Mouse (Mus musculus) forebrain, embryonic 14.5 days (tissue): ENCODE results near the gene Etfbkmt. TPM values are rescaled to one million over a fixed set of nuclear protein-coding genes. Genes with fewer than 3 reads are reported as not detected.
"Not testable (repeated sequence)": the region's sequence is repeated elsewhere in the genome, so short reads cannot be mapped to it uniquely, and the experiment has no call there.

Experiments
- ATAC-seq: fragments of 200-750 bp; cut with Nextera tagmentation; 2 replicates; pipeline ENCODE4 v1.8.0; 2017; ENCODE audit warnings: mild to moderate bottlenecking, moderate library complexity
- DNase-seq: peaks from one replicate; pipeline ENCODE4 v3.0.0-alpha.2; 2015; ENCODE audit warnings: low spot score
- H3K27ac ChIP-seq: fragments of 300-500 bp; sonication (generic); 2 replicates; pipeline ENCODE4 v1.5.1; 2014; ENCODE audit warnings: low read depth, mild to moderate bottlenecking, control low read depth, low read length, moderate library complexity
- H3K27me3 ChIP-seq: fragments of 300-500 bp; sonication (generic); replicated peaks from 2 replicates; pipeline ENCODE4 v1.6.1; 2014; ENCODE audit warnings: low read length, control low read depth, mixed read lengths; ENCODE audit not compliant: control insufficient read depth, insufficient read depth
- H3K36me3 ChIP-seq: fragments of 300-500 bp; sonication (generic); 2 replicates; pipeline ENCODE4 v1.6.1; 2014; ENCODE audit warnings: low read length, control low read depth; ENCODE audit not compliant: control insufficient read depth, insufficient read depth
- H3K4me1 ChIP-seq: fragments of 300-500 bp; sonication (generic); 2 replicates; pipeline ENCODE4 v1.6.1; 2014; ENCODE audit warnings: antibody characterized with exemption, low read length, control low read depth; ENCODE audit not compliant: control insufficient read depth, insufficient read depth
- H3K4me2 ChIP-seq: fragments of 300-500 bp; sonication (generic); 2 replicates; pipeline ENCODE4 v1.6.1; 2014; ENCODE audit warnings: mild to moderate bottlenecking, control low read depth, low read length
- H3K4me3 ChIP-seq: fragments of 300-500 bp; sonication (generic); 2 replicates; pipeline ENCODE4 v1.5.1; 2014; ENCODE audit warnings: low read depth, low read length, control low read depth
- H3K9ac ChIP-seq: fragments of 300-500 bp; sonication (generic); 2 replicates; pipeline ENCODE4 v1.6.1; 2014; ENCODE audit warnings: mild to moderate bottlenecking, low read length, control low read depth, moderate library complexity
- H3K9me3 ChIP-seq: fragments of 300-500 bp; sonication (generic); replicated peaks from 2 replicates; pipeline ENCODE4 v1.6.1; 2016; ENCODE audit warnings: low read length, control low read depth, mixed read lengths; ENCODE audit not compliant: control insufficient read depth
- WGBS: fragments of 180-500 bp; shearing (Covaris S2); extraction: QIAGEN DNeasy Blood & Tissue Kit; methylation state at CpG from one replicate; pipeline ENCODE4 v1.1.7; 2014; 5-methylcytosine and 5-hydroxymethylcytosine counted together
- polyA plus RNA-seq: library from polyadenylated mRNA; unstranded; fragments of >200 nt; fragmentation: Nextera tagmentation; extraction: Ambion mirVana; gene quantifications from 2 replicates; pipeline ENCODE4 v1.2.1, GENCODE M21; 2014

Gene Etfbkmt
- polyA plus RNA-seq, 1 experiment from 2014 or later: 7.0 TPM

GRCm38 (mm10) chr6:149167672-149168071, 28.0 kb downstream of the Etfbkmt start:
- Histone ChIP-seq H3K9me3 (no peaks in the 10 kb centered on the region), H3K9ac (no peak overlapping the region), H3K27me3 (no peaks in the 10 kb centered on the region), H3K36me3 (peaks cover 36% of the 10 kb centered on the region), H3K4me1 (no peaks in the 10 kb centered on the region), H3K27ac (no peak overlapping the region), H3K4me2 (no peak overlapping the region), H3K4me3 (no peak overlapping the region)
- DNase-seq (no peak), ATAC-seq (no peak)
- WGBS: 100% methylated on average over 1 of the region's 1 CpGs

DNA sequence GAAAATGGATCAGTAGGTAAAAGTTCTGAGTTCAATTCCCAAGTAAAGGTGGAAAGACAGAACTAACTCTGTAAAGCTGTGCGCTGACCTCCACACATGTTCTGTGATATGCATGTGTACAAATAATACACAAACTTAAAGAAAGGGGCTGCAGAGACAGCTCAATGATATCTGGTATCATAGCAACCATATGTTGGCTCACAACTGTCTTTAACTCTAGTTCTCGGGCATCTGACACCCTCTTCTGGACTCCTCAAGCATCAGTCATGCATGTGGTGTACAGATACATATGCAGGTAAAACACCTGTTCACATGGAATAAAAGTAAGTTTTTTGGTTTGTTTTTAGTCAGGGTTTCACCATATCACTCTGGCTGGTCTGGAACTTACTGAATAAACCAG, 28.8 kb downstream of the Etfbkmt start:
- ATAC-seq: no peak
- H3K4me2 ChIP-seq: no peak overlapping the region
- no peak overlapping the region for H3K9ac ChIP-seq
- H3K27ac ChIP-seq: no peak overlapping the region
- no peaks in the 10 kb centered on the region for H3K4me1 ChIP-seq
- no peak overlapping the region for H3K4me3 ChIP-seq
- peaks cover 34% of the 10 kb centered on the region for H3K36me3 ChIP-seq
- no peaks in the 10 kb centered on the region for H3K27me3 ChIP-seq
- WGBS: 97% methylated on average over 2 of the region's 2 CpGs
- no peak for DNase-seq
- H3K9me3 ChIP-seq: no peaks in the 10 kb centered on the region

- not testable (repeated sequence) for H3K4me3 ChIP-seq, ATAC-seq, H3K27me3 ChIP-seq, H3K27ac ChIP-seq, H3K4me1 ChIP-seq, H3K9ac ChIP-seq, H3K4me2 ChIP-seq, H3K9me3 ChIP-seq, DNase-seq
- H3K36me3 ChIP-seq: peaks cover 38% of the 10 kb centered on the region
- WGBS: 95% methylated on average over 4 of the region's 4 CpGs
Observed at GRCm38 (mm10) chr6:149169965-149170364, 30.3 kb downstream of the Etfbkmt start.

- Histone ChIP-seq H3K4me1 (no peaks in the 10 kb centered on the region), H3K27ac (no peak overlapping the region), H3K4me3 (no peak overlapping the region), H3K9me3 (peaks cover 7% of the 10 kb centered on the region; the same call in 1 of the 2 replicates), H3K9ac (no peak overlapping the region), H3K36me3 (peaks cover 55% of the 10 kb centered on the region), H3K4me2 (no peak overlapping the region), H3K27me3 (no peaks in the 10 kb centered on the region)
- 84% methylated on average over 4 of the region's 4 CpGs for WGBS
- ATAC-seq (no peak), DNase-seq (no peak)
Observed at GRCm38 (mm10) chr6:149173831-149174625, 34.4 kb downstream of the Etfbkmt start.

- Histone ChIP-seq H3K4me2 (no peak overlapping the region), H3K4me3 (no peak overlapping the region), H3K4me1 (no peaks in the 10 kb centered on the region), H3K9me3 (peaks cover 7% of the 10 kb centered on the region; the same call in 1 of the 2 replicates), H3K9ac (no peak overlapping the region), H3K27me3 (no peaks in the 10 kb centered on the region), H3K27ac (no peak overlapping the region), H3K36me3 (peaks cover 60% of the 10 kb centered on the region)
- DNase-seq (no peak), ATAC-seq (no peak)
- 90% methylated on average over 3 of the region's 3 CpGs for WGBS
Observed at GRCm38 (mm10) chr6:149174932-149175570, 35.4 kb downstream of the Etfbkmt start.

GRCm38 (mm10) chr6:149179064-149179463, 39.4 kb downstream of the Etfbkmt start:
- Histone ChIP-seq H3K9me3 (peaks cover 7% of the 10 kb centered on the region; the same call in 1 of the 2 replicates), H3K4me2 (no peak overlapping the region), H3K36me3 (peaks cover 80% of the 10 kb centered on the region), H3K27ac (no peak overlapping the region), H3K27me3 (no peaks in the 10 kb centered on the region), H3K9ac (no peak overlapping the region), H3K4me1 (no peaks in the 10 kb centered on the region), H3K4me3 (no peak overlapping the region)
- no peak for ATAC-seq
- no peak for DNase-seq

DNA sequence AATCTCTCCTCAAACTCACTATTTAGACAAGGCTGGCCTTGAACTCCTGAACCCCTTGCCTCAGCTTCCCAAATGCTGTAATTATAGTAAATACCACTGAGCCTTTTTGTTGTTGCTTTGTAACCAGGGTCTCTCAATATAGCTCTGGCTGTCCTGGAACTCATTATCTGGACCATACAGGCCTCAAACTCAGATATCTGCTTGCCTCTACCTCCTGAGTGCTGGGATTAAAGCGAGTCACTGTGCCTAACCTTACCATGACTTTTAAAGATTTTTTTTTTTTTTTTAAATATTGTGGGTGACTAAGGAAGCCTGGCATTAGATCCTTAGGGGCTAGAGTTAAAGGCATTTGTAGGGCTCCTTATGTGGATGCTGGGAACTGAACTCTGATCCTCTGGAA, 44.4 kb downstream of the Etfbkmt start:
- DNase-seq (no peak), ATAC-seq (no peak)
- Histone ChIP-seq H3K36me3 (peaks cover 36% of the 10 kb centered on the region), H3K9me3 (no peaks in the 10 kb centered on the region), H3K27ac (no peak overlapping the region), H3K4me1 (peaks cover 10% of the 10 kb centered on the region), H3K4me2 (no peak overlapping the region), H3K27me3 (no peaks in the 10 kb centered on the region), H3K4me3 (no peak overlapping the region), H3K9ac (no peak overlapping the region)
- WGBS: 95% methylated on average over 1 of the region's 1 CpGs

- Histone ChIP-seq H3K27ac (no peak overlapping the region), H3K27me3 (no peaks in the 10 kb centered on the region), H3K36me3 (peaks cover 9% of the 10 kb centered on the region), H3K4me2 (peak overlapping the region; percentile 71), H3K9ac (peak overlapping the region; percentile 90), H3K4me3 (peak overlapping the region; percentile 66), H3K9me3 (no peaks in the 10 kb centered on the region), H3K4me1 (peaks cover 10% of the 10 kb centered on the region)
- no peak for ATAC-seq
- DNase-seq: no peak
- WGBS: 59% methylated on average over 1 of the region's 1 CpGs
Observed at GRCm38 (mm10) chr6:149187371-149187770, 47.7 kb downstream of the Etfbkmt start.
